Comparison of ENCODE assay signal across 17 mouse cellular contexts in the genomic region with DNA sequence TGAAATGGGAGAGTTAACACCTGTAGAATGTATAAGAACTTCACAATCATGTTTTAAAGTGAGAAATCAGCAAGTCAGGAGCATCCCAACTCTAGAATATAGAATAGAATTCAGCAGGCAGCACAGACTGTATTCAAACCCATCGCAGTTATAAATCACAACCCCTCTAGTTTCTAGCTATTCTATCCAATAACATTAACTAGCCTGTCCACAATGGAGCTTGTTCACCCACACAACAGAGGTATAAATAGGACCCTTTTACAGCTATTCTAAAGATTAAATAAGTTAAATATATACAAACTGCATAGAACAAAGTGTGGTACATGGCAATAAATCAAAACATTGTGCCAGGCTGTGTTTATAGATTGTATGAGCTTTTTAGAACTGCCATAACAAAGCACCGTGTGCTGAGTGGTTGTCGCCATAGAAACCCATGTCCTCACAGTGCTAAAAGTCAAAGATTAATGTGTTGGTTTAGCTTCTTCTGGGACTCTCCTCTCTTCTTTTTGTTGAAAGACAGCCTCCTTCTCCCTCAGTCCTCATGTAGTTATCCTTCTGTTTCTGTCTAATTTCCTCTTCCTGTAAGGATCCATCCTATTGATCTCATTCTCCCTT.
DNase-seq lines count a peak whose midpoint lies in the region; ATAC-seq and TF ChIP-seq lines count a peak whose summit lies in the region.
"Had no signal": no experiment of that assay in that cellular context is flagged by ENCODE, and none has a peak within 500 bp of the region (broad histone marks: within the 10 kb centered on the region; RNA-seq: fewer than 3 reads in every experiment).

No protein-coding gene starts in this region.

- WGBS in hindbrain, embryonic 15.5 days: 51% methylated on average over 3 of the region's 3 CpGs
- WGBS in neural tube, embryonic 15.5 days: 45% methylated on average over 3 of the region's 3 CpGs

- no peak for TF ChIP-seq CTCF in left cerebral cortex, adult 2 months (IDR thresholded peaks at IDR 0.05)

- no peak overlapping the region for H3K4me2 ChIP-seq in hindbrain, embryonic 15.5 days
- no peak overlapping the region for H3K4me2 ChIP-seq in neural tube, embryonic 15.5 days
- H3K4me2 ChIP-seq: embryonic facial prominence, embryonic 12.5 days; heart, embryonic 11.5 days; liver, embryonic 13.5 days; midbrain, embryonic 12.5 days had no signal

- H3K27me3 ChIP-seq in hindbrain, embryonic 15.5 days: no peaks in the 10 kb centered on the region
- H3K27me3 ChIP-seq in neural tube, embryonic 15.5 days (replicated peaks): no peaks in the 10 kb centered on the region
- H3K27me3 ChIP-seq: embryonic facial prominence, embryonic 12.5 days; liver, embryonic 13.5 days; midbrain, embryonic 12.5 days; Patski had no signal

- ATAC-seq in hindbrain, embryonic 15.5 days (ENCODE audit: low FRiP score, low read depth): peak; percentile 66; the same call in 1 of the 2 replicates
- ATAC-seq in neural tube, embryonic 15.5 days (ENCODE audit: low FRiP score): peak; percentile 70; the same call in 1 of the 2 replicates
- ATAC-seq: Patski had no signal

- intact Hi-C loops in left cerebral cortex, adult 2 months (cut with DNase I): loop anchor here (5.0 kb wide), 1 partner anchor 178 kb away; no protein-coding TSS in a partner anchor
- intact Hi-C loops in left cerebral cortex, postnatal 10 days (cut with DNase I): no loop called here

- peaks cover 8% of the 10 kb centered on the region; the same call in 1 of the 2 replicates for H3K4me1 ChIP-seq in hindbrain, embryonic 15.5 days (replicated peaks)
- H3K4me1 ChIP-seq in neural tube, embryonic 15.5 days: no peaks in the 10 kb centered on the region
- H3K4me1 ChIP-seq: embryonic facial prominence, embryonic 12.5 days; limb, embryonic 10.5 days; liver, embryonic 13.5 days; midbrain, embryonic 12.5 days had no signal

- peak overlapping the region; percentile 24; the same call in 1 of the 2 replicates for H3K27ac ChIP-seq in left cerebral cortex, adult 2 months
- H3K27ac ChIP-seq in hindbrain, embryonic 15.5 days (replicated peaks): no peak overlapping the region
- H3K27ac ChIP-seq in neural tube, embryonic 15.5 days (replicated peaks): no peak overlapping the region
- H3K27ac ChIP-seq: embryonic facial prominence, embryonic 12.5 days; kidney, postnatal 0 days; limb, embryonic 10.5 days; liver, embryonic 13.5 days; midbrain, embryonic 12.5 days had no signal

- H3K4me3 ChIP-seq in left cerebral cortex, adult 2 months: no peak overlapping the region
- H3K4me3 ChIP-seq in hindbrain, embryonic 15.5 days: no peak overlapping the region
- H3K4me3 ChIP-seq in neural tube, embryonic 15.5 days (replicated peaks): no peak overlapping the region
- H3K4me3 ChIP-seq: embryonic facial prominence, embryonic 12.5 days; limb, embryonic 10.5 days; liver, embryonic 13.5 days; midbrain, embryonic 12.5 days had no signal

- H3K9ac ChIP-seq in hindbrain, embryonic 15.5 days: no peak overlapping the region
- no peak overlapping the region for H3K9ac ChIP-seq in neural tube, embryonic 15.5 days (replicated peaks)
- H3K9ac ChIP-seq: embryonic facial prominence, embryonic 12.5 days; liver, embryonic 13.5 days; midbrain, embryonic 12.5 days had no signal

- H3K36me3 ChIP-seq in hindbrain, embryonic 15.5 days: no peaks in the 10 kb centered on the region
- H3K36me3 ChIP-seq in neural tube, embryonic 15.5 days: no peaks in the 10 kb centered on the region
- H3K36me3 ChIP-seq: embryonic facial prominence, embryonic 12.5 days; limb, embryonic 10.5 days; liver, embryonic 13.5 days; midbrain, embryonic 12.5 days had no signal

- peak; percentile 6 for DNase-seq in embryo, embryonic 10 days (ENCODE audit: low spot score)
- DNase-seq in embryo, embryonic 9.5 days (ENCODE audit: extremely low spot score): no peak
- no peak for DNase-seq in left cerebral cortex, adult 2 months (ENCODE audit: extremely low spot score in 1 of 2, low spot score in 2 of 2)
- no peak for DNase-seq in left cerebral cortex, postnatal 10 days (ENCODE audit: extremely low spot score in 1 of 2, low spot score in 2 of 2)
- no peak for DNase-seq in right cerebral cortex, adult 18-20 months
- DNase-seq in Muller cell, postnatal 12 days (ENCODE audit: inconsistent ontology term): no peak
- DNase-seq: gastrocnemius, postnatal 14 days; liver, embryonic 13.5 days; lung, postnatal 14 days had no signal

- H3K9me3 ChIP-seq in hindbrain, embryonic 15.5 days: no peaks in the 10 kb centered on the region
- H3K9me3 ChIP-seq in neural tube, embryonic 15.5 days (replicated peaks): no peaks in the 10 kb centered on the region
- H3K9me3 ChIP-seq: embryonic facial prominence, embryonic 12.5 days; limb, embryonic 10.5 days; liver, embryonic 13.5 days; midbrain, embryonic 12.5 days had no signal
